In genomic region chr13:38151069-38151588, GRCm38 (mm10) we compare ENCODE assay signal across 8 mouse cellular contexts. TPM values are rescaled to one million over a fixed set of nuclear protein-coding genes. Genes with fewer than 3 reads are reported as not detected.
DNase-seq lines count a peak whose midpoint lies in the region; ATAC-seq and TF ChIP-seq lines count a peak whose summit lies in the region.

Gene Dsp (plus strand): TSS chr13:38151294.

- H3K9me3 ChIP-seq in embryonic facial prominence, embryonic 10.5 days, result no peaks in the 10 kb centered on the region
- H3K9me3 ChIP-seq in heart, embryonic 14.5 days (ENCODE audit: control insufficient read depth, low read length), result no peaks in the 10 kb centered on the region
- no peaks in the 10 kb centered on the region for H3K9me3 ChIP-seq in kidney, embryonic 16.5 days (ENCODE audit: low read length)

- H3K36me3 ChIP-seq in embryonic facial prominence, embryonic 10.5 days (replicated peaks), result no peaks in the 10 kb centered on the region
- 0 out of 2 replicates have a peak, but pooled peaks cover 4% of the 10 kb centered on the region for H3K36me3 ChIP-seq in heart, embryonic 14.5 days (ENCODE audit: control insufficient read depth, insufficient read depth, low read length)
- H3K36me3 ChIP-seq in kidney, embryonic 16.5 days (ENCODE audit: insufficient read depth, low read length), result no peaks in the 10 kb centered on the region

- peak within 1 kb of the TSS; percentile 54 for H3K4me2 ChIP-seq in heart, embryonic 14.5 days (ENCODE audit: low read length)
- peak within 1 kb of the TSS; percentile 93 for H3K4me2 ChIP-seq in kidney, embryonic 16.5 days (replicated peaks; ENCODE audit: low read depth, low read length)

- no peak for TF ChIP-seq CTCF in left cerebral cortex, adult 2 months (IDR thresholded peaks at IDR 0.05)

- peak; percentile 83 for ATAC-seq in heart, embryonic 14.5 days (ENCODE audit: insufficient number of reproducible peaks, insufficient read depth, low FRiP score, low read depth)
- peak; percentile 73 for ATAC-seq in kidney, embryonic 16.5 days (ENCODE audit: low FRiP score, low TSS enrichment)
- ATAC-seq in inflammation-experienced regulatory T-cells, adult 6 months, result no peak

- H3K9ac ChIP-seq in heart, embryonic 14.5 days (ENCODE audit: low read length), result peak within 1 kb of the TSS; percentile 98
- peak within 1 kb of the TSS; percentile 75 for H3K9ac ChIP-seq in kidney, embryonic 16.5 days (replicated peaks; ENCODE audit: low read length)

- H3K4me1 ChIP-seq in embryonic facial prominence, embryonic 10.5 days, result peaks cover 30% of the 10 kb centered on the region
- peaks cover 17 to 48% of the 10 kb centered on the region in 2 experiments for H3K4me1 ChIP-seq in heart, embryonic 14.5 days (ENCODE audit: control insufficient read depth in 2 of 2, insufficient read depth in 2 of 2, low read length in 2 of 2)
- H3K4me1 ChIP-seq in kidney, embryonic 16.5 days (ENCODE audit: insufficient read depth, low read length), result peaks cover 25% of the 10 kb centered on the region; the same call in 1 of the 2 replicates

- H3K27ac ChIP-seq in left cerebral cortex, adult 2 months, result no peak within 1 kb of the TSS
- H3K27ac ChIP-seq in embryonic facial prominence, embryonic 10.5 days (replicated peaks), result peak within 1 kb of the TSS; percentile 78
- peak within 1 kb of the TSS; percentile 85 to 95 for H3K27ac ChIP-seq in heart, embryonic 14.5 days (replicated peaks in 1 of 2; ENCODE audit: control insufficient read depth in 1 of 2, insufficient read depth in 1 of 2, low read depth in 2 of 2, low read length in 2 of 2)
- H3K27ac ChIP-seq in kidney, embryonic 16.5 days (ENCODE audit: low read length), result peak within 1 kb of the TSS; percentile 44

- intact Hi-C loops in left cerebral cortex, adult 2 months (cut with DNase I), result no loop called here

- peak within 1 kb of the TSS; percentile 30 for H3K4me3 ChIP-seq in left cerebral cortex, adult 2 months
- H3K4me3 ChIP-seq in embryonic facial prominence, embryonic 10.5 days, result peak within 1 kb of the TSS; percentile 61
- peak within 1 kb of the TSS; percentile 67 to 76 for H3K4me3 ChIP-seq in heart, embryonic 14.5 days (ENCODE audit: control insufficient read depth in 1 of 2, insufficient read depth in 1 of 2, low read depth in 1 of 2, low read length in 2 of 2)
- peak within 1 kb of the TSS; percentile 57 for H3K4me3 ChIP-seq in kidney, embryonic 16.5 days (ENCODE audit: low read length)

- WGBS in embryonic facial prominence, embryonic 10.5 days, result under 1% methylated on average over 58 of the region's 58 CpGs
- WGBS in heart, embryonic 14.5 days, result under 1% methylated on average over 56 of the region's 58 CpGs
- WGBS in kidney, embryonic 16.5 days, result 0% methylated on average over 35 of the region's 58 CpGs

- DNase-seq in left cerebral cortex, adult 2 months (ENCODE audit: extremely low spot score in 1 of 2, low spot score in 2 of 2), result peak in 1 of 2 experiments; percentile 19
- no peak for DNase-seq in left cerebral cortex, adult 11 months (ENCODE audit: low spot score)
- DNase-seq in embryonic facial prominence, embryonic 10.5 days (ENCODE audit: low spot score), result peak; percentile 75
- DNase-seq in lung, postnatal 14 days, result peak; percentile 67
- peak; percentile 77 for DNase-seq in retina, postnatal 1 day

- H3K27me3 ChIP-seq in embryonic facial prominence, embryonic 10.5 days (replicated peaks; ENCODE audit: low read depth, poor library complexity, severe bottlenecking), result peaks cover 80% of the 10 kb centered on the region
- H3K27me3 ChIP-seq in heart, embryonic 14.5 days (ENCODE audit: control insufficient read depth, insufficient read depth, low read length), result no peaks in the 10 kb centered on the region
- H3K27me3 ChIP-seq in kidney, embryonic 16.5 days (ENCODE audit: insufficient read depth, low read length), result peaks cover 19% of the 10 kb centered on the region

RNA-seq across cellular contexts. Expression of gene Dsp, which starts in this region (rescaled TPM):
- total RNA-seq in left cerebral cortex, adult 2 months (2021), result under 1 TPM; 0.07 to 0.16 TPM
- 3.6 and 3.8 TPM in 2 replicates for polyA plus RNA-seq in embryonic facial prominence, embryonic 10.5 days (2016; fragmentation: Nextera tagmentation; extraction: Ambion mirVana)
- 69.5 and 71.1 TPM in 2 replicates for polyA plus RNA-seq in heart, embryonic 14.5 days (2014; fragmentation: Nextera tagmentation; extraction: Ambion mirVana)
- polyA plus RNA-seq in kidney, embryonic 16.5 days (2015; fragmentation: Nextera tagmentation; extraction: Ambion mirVana), result 5.3 TPM in 2 replicates
- polyA plus RNA-seq in inflammation-experienced regulatory T-cells, adult 6 months (2017; shearing (Covaris generic)), result under 1 TPM; 0.09 to 0.31 (median 0.28) TPM

Comparison
In these comparisons a context has a peak if more than half of its experiments do, and no peak if none do; other contexts are left out.
1. RNA of gene Dsp (polyA plus RNA-seq): 69.5 to 71.1 TPM in heart, embryonic 14.5 days; 5.3 TPM in kidney, embryonic 16.5 days, 3.6 to 3.8 TPM in embryonic facial prominence, embryonic 10.5 days and 0.09 to 0.31 TPM in inflammation-experienced regulatory T-cells, adult 6 months; every median in the first group is over 10 times any median in the second.
2. Peak in every context shown above with its lines, with median percentiles within 50 percentile points of each other: H3K4me3 ChIP-seq.